Mouse (Mus musculus) megakaryocyte, embryonic 14.5 days (primary cell): ENCODE data around the gene Fam160b1.

Experiments
- FLI1 ChIP-seq: IDR thresholded peaks from 2 replicates; pipeline ENCODE4 v1.6.1; 2012; ENCODE audit warnings: low read length, inconsistent platforms, mixed read lengths
- GATA1 ChIP-seq: IDR thresholded peaks from 3 replicates; pipeline ENCODE4 v1.6.1; 2012; ENCODE audit warnings: mixed read lengths, low read length, inconsistent platforms, borderline replicate concordance

DNA sequence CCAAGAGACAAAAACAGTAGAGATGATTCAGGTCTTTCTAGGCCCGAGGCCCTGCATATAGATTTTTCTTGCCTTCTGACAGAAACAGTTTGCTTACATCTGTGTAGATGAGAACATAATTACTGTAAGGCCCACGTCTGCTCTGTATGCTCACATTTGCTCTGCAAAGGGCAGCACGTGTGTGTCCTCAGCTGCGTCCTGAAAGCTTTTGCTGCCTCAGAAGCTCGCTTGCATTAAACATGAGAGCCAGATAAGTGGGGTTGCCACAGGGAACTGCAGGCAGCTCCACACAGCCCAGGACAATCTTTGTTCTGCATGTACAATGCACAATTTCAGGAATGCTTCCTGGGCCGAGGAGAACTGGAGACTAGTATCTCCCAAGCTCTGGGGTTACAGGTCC, 41.9 kb downstream of the Fam160b1 start:
- TF ChIP-seq FLI1, result no peak
- TF ChIP-seq GATA1, result no peak
